Mouse (Mus musculus): ENCODE measurements around the gene Wdr93.

DNA sequence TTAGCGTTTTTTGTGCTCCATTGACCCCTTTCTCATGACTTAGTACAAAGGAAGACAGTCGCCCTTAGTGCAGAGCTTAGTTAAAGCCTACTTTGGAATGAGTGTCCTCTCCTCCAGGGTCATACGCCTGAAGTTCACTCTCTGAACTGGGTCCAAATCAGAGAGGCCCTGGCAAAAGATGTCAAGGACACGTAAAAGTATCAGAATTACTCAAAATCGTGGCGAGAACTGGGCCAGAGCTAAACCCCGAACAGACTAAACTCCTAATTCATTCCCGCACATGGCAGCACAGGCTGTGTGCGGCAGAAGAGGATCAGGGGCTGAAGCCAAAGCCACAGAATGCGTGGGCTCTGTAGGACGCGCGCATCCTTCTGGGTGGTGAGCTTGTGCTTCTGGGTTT lies 11.5 kb upstream of the Wdr93 start:
- TF ChIP-seq POLR2A (IDR thresholded peaks at IDR 0.05; ENCODE audit: borderline replicate concordance, low read depth, low read length) (no peak), CTCF (IDR thresholded peaks at IDR 0.05; ENCODE audit: low read depth, low read length) (no peak)
